Mouse (Mus musculus) forebrain, embryonic 14.5 days (tissue): ENCODE results near the gene Eif2b2. TPM values are rescaled to one million over a fixed set of nuclear protein-coding genes. Genes with fewer than 3 reads are reported as not detected.

Source experiments
- ATAC-seq: fragments of 200-750 bp; cut with Nextera tagmentation; 2 replicates; pipeline ENCODE4 v1.8.0; 2017; ENCODE audit warnings: mild to moderate bottlenecking, moderate library complexity
- DNase-seq: peaks from one replicate; pipeline ENCODE4 v3.0.0-alpha.2; 2015; ENCODE audit warnings: low spot score
- H3K27ac ChIP-seq: fragments of 300-500 bp; sonication (generic); 2 replicates; pipeline ENCODE4 v1.5.1; 2014; ENCODE audit warnings: low read depth, mild to moderate bottlenecking, control low read depth, low read length, moderate library complexity
- H3K27me3 ChIP-seq: fragments of 300-500 bp; sonication (generic); replicated peaks from 2 replicates; pipeline ENCODE4 v1.6.1; 2014; ENCODE audit warnings: low read length, control low read depth, mixed read lengths; ENCODE audit not compliant: control insufficient read depth, insufficient read depth
- H3K36me3 ChIP-seq: fragments of 300-500 bp; sonication (generic); 2 replicates; pipeline ENCODE4 v1.6.1; 2014; ENCODE audit warnings: low read length, control low read depth; ENCODE audit not compliant: control insufficient read depth, insufficient read depth
- H3K4me1 ChIP-seq: fragments of 300-500 bp; sonication (generic); 2 replicates; pipeline ENCODE4 v1.6.1; 2014; ENCODE audit warnings: antibody characterized with exemption, low read length, control low read depth; ENCODE audit not compliant: control insufficient read depth, insufficient read depth
- H3K4me2 ChIP-seq: fragments of 300-500 bp; sonication (generic); 2 replicates; pipeline ENCODE4 v1.6.1; 2014; ENCODE audit warnings: mild to moderate bottlenecking, control low read depth, low read length
- H3K4me3 ChIP-seq: fragments of 300-500 bp; sonication (generic); 2 replicates; pipeline ENCODE4 v1.5.1; 2014; ENCODE audit warnings: low read depth, low read length, control low read depth
- H3K9ac ChIP-seq: fragments of 300-500 bp; sonication (generic); 2 replicates; pipeline ENCODE4 v1.6.1; 2014; ENCODE audit warnings: mild to moderate bottlenecking, low read length, control low read depth, moderate library complexity
- H3K9me3 ChIP-seq: fragments of 300-500 bp; sonication (generic); replicated peaks from 2 replicates; pipeline ENCODE4 v1.6.1; 2016; ENCODE audit warnings: low read length, control low read depth, mixed read lengths; ENCODE audit not compliant: control insufficient read depth
- WGBS: fragments of 180-500 bp; shearing (Covaris S2); extraction: QIAGEN DNeasy Blood & Tissue Kit; methylation state at CpG from one replicate; pipeline ENCODE4 v1.1.7; 2014; 5-methylcytosine and 5-hydroxymethylcytosine counted together
- polyA plus RNA-seq: library from polyadenylated mRNA; unstranded; fragments of >200 nt; fragmentation: Nextera tagmentation; extraction: Ambion mirVana; gene quantifications from 2 replicates; pipeline ENCODE4 v1.2.1, GENCODE M21; 2014

The Eif2b2 gene
- polyA plus RNA-seq, 1 experiment from 2014 or later, result 102 TPM

GRCm38 (mm10) chr12:85192461-85193108, 26.7 kb upstream of the Eif2b2 start:
- no peaks in the 10 kb centered on the region for H3K27me3 ChIP-seq
- no peaks in the 10 kb centered on the region for H3K36me3 ChIP-seq
- H3K4me3 ChIP-seq, result no peak overlapping the region
- ATAC-seq, result peak; percentile 24; the same call in 1 of the 2 replicates
- H3K9ac ChIP-seq, result no peak overlapping the region
- no peaks in the 10 kb centered on the region for H3K9me3 ChIP-seq
- peaks cover 15% of the 10 kb centered on the region for H3K4me1 ChIP-seq
- peak; percentile 61 for DNase-seq
- no peak overlapping the region for H3K27ac ChIP-seq
- H3K4me2 ChIP-seq, result no peak overlapping the region
- 25% methylated on average over 19 of the region's 19 CpGs for WGBS

GRCm38 (mm10) chr12:85193146-85193545, 26.1 kb upstream of the Eif2b2 start:
- DNase-seq (no peak), ATAC-seq (no peak)
- Histone ChIP-seq H3K27ac (no peak overlapping the region), H3K9me3 (no peaks in the 10 kb centered on the region), H3K4me2 (no peak overlapping the region), H3K27me3 (no peaks in the 10 kb centered on the region), H3K4me1 (peaks cover 15% of the 10 kb centered on the region), H3K36me3 (no peaks in the 10 kb centered on the region), H3K4me3 (no peak overlapping the region), H3K9ac (no peak overlapping the region)
- 83% methylated on average over 10 of the region's 10 CpGs for WGBS

GRCm38 (mm10) chr12:85193923-85194622, 25.2 kb upstream of the Eif2b2 start:
- no peaks in the 10 kb centered on the region for H3K27me3 ChIP-seq
- H3K4me2 ChIP-seq, result no peak overlapping the region
- no peaks in the 10 kb centered on the region for H3K36me3 ChIP-seq
- H3K27ac ChIP-seq, result peak overlapping the region; percentile 27; the same call in 1 of the 2 replicates
- DNase-seq (no peak), ATAC-seq (peak; percentile 38)
- H3K9me3 ChIP-seq, result no peaks in the 10 kb centered on the region
- no peak overlapping the region for H3K4me3 ChIP-seq
- H3K9ac ChIP-seq, result no peak overlapping the region
- WGBS, result 85% methylated on average over 11 of the region's 11 CpGs
- peaks cover 15% of the 10 kb centered on the region for H3K4me1 ChIP-seq

DNA sequence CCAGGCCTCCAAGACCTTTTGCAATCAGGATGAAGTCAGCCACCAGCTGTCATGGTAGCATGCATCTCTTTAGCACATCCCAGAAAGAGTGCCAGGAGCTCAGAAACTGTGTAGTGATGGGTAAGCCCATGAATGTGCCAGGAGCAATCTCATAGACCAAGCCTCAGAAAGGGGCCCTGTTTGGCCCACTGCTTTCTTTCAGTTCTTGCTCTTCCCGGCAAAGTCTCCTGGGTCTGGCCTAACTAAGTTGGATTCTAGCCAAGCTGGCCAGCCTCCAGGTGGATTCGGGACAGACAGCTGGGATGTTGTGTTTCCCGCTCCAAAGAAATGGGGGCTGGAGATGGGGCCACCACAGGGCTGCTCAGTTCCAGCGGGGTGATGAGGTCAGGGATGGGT, 24.7 kb upstream of the Eif2b2 start:
- peaks cover 15% of the 10 kb centered on the region for H3K4me1 ChIP-seq
- no peaks in the 10 kb centered on the region for H3K27me3 ChIP-seq
- no peaks in the 10 kb centered on the region for H3K36me3 ChIP-seq
- no peak overlapping the region for H3K4me3 ChIP-seq
- DNase-seq, result peak; percentile 74
- ATAC-seq, result peak; percentile 61
- 26% methylated on average over 4 of the region's 4 CpGs for WGBS
- H3K9ac ChIP-seq, result no peak overlapping the region
- peak overlapping the region; percentile 27; the same call in 1 of the 2 replicates for H3K27ac ChIP-seq
- no peaks in the 10 kb centered on the region for H3K9me3 ChIP-seq
- no peak overlapping the region for H3K4me2 ChIP-seq

- H3K36me3 ChIP-seq, result no peaks in the 10 kb centered on the region
- H3K4me1 ChIP-seq, result peaks cover 15% of the 10 kb centered on the region
- 86% methylated on average over 5 of the region's 5 CpGs for WGBS
- DNase-seq, result no peak
- no peak overlapping the region for H3K4me3 ChIP-seq
- no peak overlapping the region for H3K9ac ChIP-seq
- H3K27me3 ChIP-seq, result no peaks in the 10 kb centered on the region
- H3K27ac ChIP-seq, result no peak overlapping the region
- ATAC-seq, result no peak
- H3K4me2 ChIP-seq, result no peak overlapping the region
- no peaks in the 10 kb centered on the region for H3K9me3 ChIP-seq
Measured at GRCm38 (mm10) chr12:85195086-85195485, 24.2 kb upstream of the Eif2b2 start.

DNA sequence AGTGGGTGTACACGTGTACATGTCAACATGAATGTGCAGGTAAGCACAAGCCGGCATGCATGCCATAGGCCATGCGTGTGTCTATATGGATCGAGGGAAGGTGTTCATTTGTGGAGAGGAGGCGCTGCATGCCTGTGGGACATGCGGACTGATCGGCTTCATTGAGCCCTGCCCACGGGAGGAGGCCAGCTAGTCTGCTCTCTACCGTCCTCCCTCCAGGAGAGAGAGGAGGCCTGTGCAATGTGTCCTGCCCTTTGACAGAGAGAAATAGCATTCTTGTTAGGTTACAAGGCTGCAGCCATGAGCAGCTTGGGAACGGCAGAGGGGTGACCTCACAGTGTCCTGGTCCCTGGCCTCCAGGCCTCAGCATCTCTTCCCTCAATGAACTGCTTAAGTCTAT, 23.1 kb upstream of the Eif2b2 start:
- Histone ChIP-seq H3K9me3 (no peaks in the 10 kb centered on the region), H3K36me3 (no peaks in the 10 kb centered on the region), H3K4me2 (no peak overlapping the region), H3K4me3 (no peak overlapping the region), H3K9ac (no peak overlapping the region), H3K27me3 (no peaks in the 10 kb centered on the region), H3K27ac (no peak overlapping the region), H3K4me1 (peaks cover 20% of the 10 kb centered on the region)
- no peak for ATAC-seq
- no peak for DNase-seq
- WGBS, result 94% methylated on average over 10 of the region's 10 CpGs

GRCm38 (mm10) chr12:85197371-85197770, 21.9 kb upstream of the Eif2b2 start:
- Histone ChIP-seq H3K4me3 (no peak overlapping the region), H3K9ac (no peak overlapping the region), H3K4me1 (peaks cover 22% of the 10 kb centered on the region), H3K36me3 (no peaks in the 10 kb centered on the region), H3K27ac (no peak overlapping the region), H3K9me3 (no peaks in the 10 kb centered on the region), H3K4me2 (no peak overlapping the region), H3K27me3 (no peaks in the 10 kb centered on the region)
- DNase-seq (no peak), ATAC-seq (no peak)
- WGBS, result 82% methylated on average over 7 of the region's 7 CpGs

DNA sequence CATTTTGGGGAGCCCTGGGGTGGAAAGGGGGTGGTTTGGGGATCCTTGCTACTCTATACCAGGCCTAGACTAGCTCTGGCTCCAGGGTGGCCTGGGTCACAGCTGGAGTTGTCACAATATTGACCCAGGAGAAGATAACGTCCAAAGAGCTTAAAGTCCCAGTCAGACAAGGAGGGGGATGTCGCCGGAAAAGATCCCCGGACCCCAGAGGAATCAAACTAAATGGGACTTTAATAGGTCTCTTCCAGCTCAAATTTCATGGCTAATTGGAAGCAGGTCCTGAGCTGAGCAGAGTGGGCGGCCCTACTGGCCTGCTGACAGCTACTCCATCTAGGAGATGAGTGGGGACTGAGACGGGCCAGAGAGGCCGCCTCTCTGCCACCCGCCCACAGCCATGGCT, 21.3 kb upstream of the Eif2b2 start:
- Histone ChIP-seq H3K27ac (no peak overlapping the region), H3K4me2 (no peak overlapping the region), H3K9me3 (no peaks in the 10 kb centered on the region), H3K27me3 (no peaks in the 10 kb centered on the region), H3K4me3 (no peak overlapping the region), H3K4me1 (peaks cover 17% of the 10 kb centered on the region), H3K36me3 (no peaks in the 10 kb centered on the region), H3K9ac (no peak overlapping the region)
- ATAC-seq, result no peak
- 36% methylated on average over 8 of the region's 8 CpGs for WGBS
- no peak for DNase-seq

DNA sequence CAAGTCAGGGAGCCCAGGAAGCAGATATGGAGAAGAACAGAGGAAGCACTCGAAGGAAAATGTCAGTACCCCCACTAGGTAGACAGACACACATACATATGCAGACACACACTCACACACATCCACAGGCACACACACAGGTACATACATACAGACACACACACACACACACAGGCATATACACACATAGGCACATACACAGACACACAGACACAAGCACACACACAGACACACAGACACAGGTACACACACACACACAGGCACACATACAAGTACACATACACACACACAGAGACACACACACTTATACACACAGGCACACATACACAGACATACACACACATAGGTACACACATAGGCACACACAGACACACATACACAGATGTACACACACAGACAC, 19.3 kb upstream of the Eif2b2 start:
- Histone ChIP-seq H3K27me3 (no peaks in the 10 kb centered on the region), H3K4me1 (peaks cover 9% of the 10 kb centered on the region), H3K36me3 (no peaks in the 10 kb centered on the region), H3K9me3 (no peaks in the 10 kb centered on the region), H3K4me3 (no peak overlapping the region), H3K9ac (no peak overlapping the region), H3K4me2 (no peak overlapping the region), H3K27ac (no peak overlapping the region)
- ATAC-seq, result no peak
- 88% methylated on average over 1 of the region's 1 CpGs for WGBS
- DNase-seq, result no peak
